Mouse (Mus musculus): Measurements from ENCODE around the gene Lad1. TPM values are rescaled to one million over a fixed set of nuclear protein-coding genes. Genes with fewer than 3 reads are reported as not detected.

Lad1 gene
- polyA plus RNA-seq (2014; fragmentation: Illumina TruSeq; extraction: RNeasy Lipid Tissue Mini Kit (QIAGEN cat#74804); ENCODE audit: low replicate concordance), result 6.2 TPM

DNA sequence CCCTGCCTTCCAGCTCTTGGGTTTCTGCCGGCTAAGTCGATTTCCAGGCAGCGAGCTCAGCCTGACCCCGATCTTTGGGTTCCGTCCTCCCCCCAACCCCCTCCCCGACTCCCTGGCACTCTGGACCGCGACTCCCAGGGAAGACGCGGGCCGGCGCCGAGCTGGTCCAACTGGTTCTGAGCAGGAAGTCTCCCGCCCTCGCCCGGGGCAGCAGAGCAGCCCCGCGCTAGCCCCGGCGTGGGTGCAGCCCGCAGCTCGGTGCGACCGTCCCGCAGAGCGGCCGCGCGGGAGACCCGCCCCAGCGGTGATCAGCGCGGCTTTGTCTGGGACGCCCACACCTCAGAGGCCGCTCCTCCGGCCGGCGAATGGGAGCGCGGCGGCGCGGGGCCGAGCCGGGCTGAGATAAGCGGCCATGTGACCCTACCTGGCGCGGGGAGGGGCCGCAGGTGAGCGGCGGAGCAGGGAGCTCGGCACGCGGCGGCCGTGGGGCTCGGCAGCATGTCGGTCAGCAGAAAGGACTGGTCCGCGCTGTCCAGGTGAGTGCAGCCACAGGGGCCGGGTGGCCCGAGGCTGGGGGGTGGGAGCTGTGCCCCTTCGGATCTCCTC is at the start of gene Lad1:
Lad1 (plus strand) TSS at position 118 of the 606 bp plus-strand sequence.

DNA sequence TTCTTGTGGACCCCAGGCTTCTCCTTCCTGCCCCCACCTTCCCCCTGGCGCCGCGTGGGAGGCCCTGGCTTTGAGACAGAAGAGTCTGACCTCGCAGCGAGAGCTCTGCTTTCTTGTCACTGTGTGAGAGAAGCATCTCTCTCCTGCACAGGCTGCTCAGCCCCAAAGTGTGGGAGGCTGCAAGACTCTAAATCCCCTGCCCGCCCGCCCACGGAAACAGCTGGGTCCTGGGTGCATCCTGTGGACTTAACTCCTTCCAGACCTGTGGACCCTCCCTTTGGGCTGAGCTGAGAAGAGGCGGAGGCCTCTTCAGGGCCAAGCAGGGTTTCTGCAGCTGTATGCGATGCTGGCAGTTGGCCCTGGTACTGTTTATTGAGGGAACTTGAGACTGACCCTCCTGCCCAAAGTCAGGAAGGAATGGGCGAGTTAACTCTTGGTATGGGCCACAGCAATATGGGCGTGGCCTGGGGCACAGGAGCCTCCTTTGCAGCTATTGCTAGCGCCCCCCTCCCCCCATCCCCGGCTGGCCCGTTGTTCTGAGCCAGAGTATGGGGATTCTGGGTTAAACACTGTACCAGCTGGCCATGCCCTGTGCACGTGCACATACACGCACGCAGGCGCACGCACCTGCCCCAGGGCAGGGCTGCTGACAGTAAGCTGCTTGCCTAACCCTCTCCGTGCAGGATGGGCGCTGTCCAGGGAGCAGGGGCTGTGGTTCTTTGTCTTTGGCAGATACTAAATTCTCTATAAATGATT is 39.4 kb upstream of the Lad1 start, which contains the start of gene Tnni1:
Tnni1 (plus strand) TSS at position 655 of the 756 bp plus-strand sequence.

DNA sequence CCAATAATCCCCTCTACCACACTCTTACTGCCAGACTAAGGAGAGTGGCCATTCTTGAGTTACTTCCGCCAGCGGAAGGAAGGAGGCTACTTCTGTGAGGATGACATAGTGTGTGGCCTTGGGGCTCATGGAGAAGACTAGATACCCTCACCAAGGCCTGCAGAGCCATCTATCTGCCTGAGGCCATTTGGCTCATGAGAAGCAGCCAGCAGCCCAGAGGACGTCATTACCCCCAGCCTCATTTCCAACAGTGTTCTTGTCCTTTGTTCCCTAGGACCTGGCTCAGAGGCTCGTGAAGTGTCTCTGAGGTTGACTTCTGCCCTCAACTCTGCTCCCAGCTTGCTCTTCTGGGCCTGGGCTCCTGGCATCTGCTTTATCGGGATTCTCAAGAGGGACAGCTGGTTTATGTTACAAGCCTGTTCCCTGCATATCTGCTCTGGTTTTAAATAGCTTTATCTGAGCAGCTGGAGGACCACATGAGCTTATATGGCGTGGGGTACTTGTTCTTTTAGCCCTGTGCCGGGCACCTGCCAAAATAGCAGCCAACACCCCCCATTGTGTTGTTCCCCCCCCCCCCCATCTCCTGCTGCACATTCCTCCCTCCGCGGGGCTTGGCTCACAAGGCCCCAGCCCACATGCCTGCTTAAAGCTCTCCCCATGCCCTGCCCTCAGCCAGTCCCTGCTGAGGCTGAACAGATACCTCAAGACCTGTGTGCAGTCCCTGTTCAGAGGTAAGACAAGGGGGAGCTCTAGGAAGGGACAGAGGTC is 17.5 kb downstream of the Lad1 start, which contains the start of gene Tnnt2:
Tnnt2 (plus strand) TSS at position 639 of the 768 bp plus-strand sequence.

Other genes starting within 250 kb of the Lad1 start
- gene Nav1, start 211.3 kb upstream of the Lad1 start, polyA plus RNA-seq (2014; fragmentation: Illumina TruSeq; extraction: RNeasy Lipid Tissue Mini Kit (QIAGEN cat#74804); ENCODE audit: low replicate concordance), result 4.9 TPM
- gene Csrp1, start 98.5 kb upstream of the Lad1 start, polyA plus RNA-seq (2014; fragmentation: Illumina TruSeq; extraction: RNeasy Lipid Tissue Mini Kit (QIAGEN cat#74804); ENCODE audit: low replicate concordance), result 11.0 TPM
- gene Phlda3, start 52.5 kb upstream of the Lad1 start, polyA plus RNA-seq (2014; fragmentation: Illumina TruSeq; extraction: RNeasy Lipid Tissue Mini Kit (QIAGEN cat#74804); ENCODE audit: low replicate concordance), result not detected
- not detected for gene Tnni1, start 39.2 kb upstream of the Lad1 start, polyA plus RNA-seq (2014; fragmentation: Illumina TruSeq; extraction: RNeasy Lipid Tissue Mini Kit (QIAGEN cat#74804); ENCODE audit: low replicate concordance)
- gene Tnnt2, start 17.8 kb downstream of the Lad1 start, polyA plus RNA-seq (2014; fragmentation: Illumina TruSeq; extraction: RNeasy Lipid Tissue Mini Kit (QIAGEN cat#74804); ENCODE audit: low replicate concordance), result 0.93 TPM
- gene Pkp1, start 100.6 kb downstream of the Lad1 start, polyA plus RNA-seq (2014; fragmentation: Illumina TruSeq; extraction: RNeasy Lipid Tissue Mini Kit (QIAGEN cat#74804); ENCODE audit: low replicate concordance), result 2.0 TPM
- not detected for gene Igfn1, start 187.7 kb downstream of the Lad1 start, polyA plus RNA-seq (2014; fragmentation: Illumina TruSeq; extraction: RNeasy Lipid Tissue Mini Kit (QIAGEN cat#74804); ENCODE audit: low replicate concordance)
- 0.63 TPM for gene Tmem9, start 189.6 kb downstream of the Lad1 start, polyA plus RNA-seq (2014; fragmentation: Illumina TruSeq; extraction: RNeasy Lipid Tissue Mini Kit (QIAGEN cat#74804); ENCODE audit: low replicate concordance)
- not detected for gene Ascl5, start 232.2 kb downstream of the Lad1 start, polyA plus RNA-seq (2014; fragmentation: Illumina TruSeq; extraction: RNeasy Lipid Tissue Mini Kit (QIAGEN cat#74804); ENCODE audit: low replicate concordance)
- gene Cacna1s, start 234.2 kb downstream of the Lad1 start, polyA plus RNA-seq (2014; fragmentation: Illumina TruSeq; extraction: RNeasy Lipid Tissue Mini Kit (QIAGEN cat#74804); ENCODE audit: low replicate concordance), result not detected